Comparison of ENCODE assay signal across 14 mouse cellular contexts in the genomic region with DNA sequence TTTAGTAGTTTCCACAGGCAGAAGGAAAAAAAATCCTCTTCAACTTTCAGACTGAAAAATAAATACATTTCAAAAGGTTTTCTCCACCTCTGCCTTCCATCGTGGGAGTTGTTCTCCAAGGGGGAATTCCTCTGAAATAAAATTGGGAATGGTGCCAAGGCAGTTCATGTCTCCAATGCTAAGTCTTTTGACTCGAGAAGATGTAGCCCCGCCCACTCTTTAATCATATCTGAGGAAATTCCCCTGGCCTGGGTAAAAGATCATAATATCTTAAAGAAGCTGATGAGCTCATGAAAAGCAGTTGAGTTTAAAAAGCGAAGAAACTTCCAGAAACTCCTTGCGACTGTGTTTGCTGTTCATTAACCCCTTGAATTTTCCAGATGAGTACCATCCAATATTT.
DNase-seq lines count a peak whose midpoint lies in the region; ATAC-seq and TF ChIP-seq lines count a peak whose summit lies in the region.
"Had no signal": no experiment of that assay in that cellular context is flagged by ENCODE, and none has a peak within 500 bp of the region (broad histone marks: within the 10 kb centered on the region; RNA-seq: fewer than 3 reads in every experiment).

No protein-coding gene starts in this region.

- TF ChIP-seq CTCF in lung, postnatal 0 days (IDR thresholded peaks at IDR 0.05), result no peak

- H3K36me3 ChIP-seq in kidney, embryonic 14.5 days (ENCODE audit: control insufficient read depth, insufficient read depth, low read length), result no peaks in the 10 kb centered on the region
- H3K36me3 ChIP-seq in lung, postnatal 0 days (ENCODE audit: insufficient read depth, low read length), result no peaks in the 10 kb centered on the region
- H3K36me3 ChIP-seq: neural tube, embryonic 15.5 days had no signal

- no peaks in the 10 kb centered on the region for H3K9me3 ChIP-seq in kidney, embryonic 14.5 days (ENCODE audit: control insufficient read depth, low read length)
- H3K9me3 ChIP-seq in lung, postnatal 0 days (ENCODE audit: low read length), result no peaks in the 10 kb centered on the region
- H3K9me3 ChIP-seq: neural tube, embryonic 15.5 days had no signal

- H3K4me3 ChIP-seq in kidney, embryonic 14.5 days (ENCODE audit: low read length), result no peak overlapping the region
- H3K4me3 ChIP-seq in lung, postnatal 0 days (ENCODE audit: low read depth, low read length), result no peak overlapping the region
- H3K4me3 ChIP-seq: neural tube, embryonic 15.5 days had no signal

- WGBS in kidney, embryonic 14.5 days, result 49% methylated on average over 5 of the region's 5 CpGs
- 10% methylated on average over 5 of the region's 5 CpGs for WGBS in lung, postnatal 0 days

- H3K4me1 ChIP-seq in kidney, embryonic 14.5 days (ENCODE audit: control insufficient read depth, insufficient read depth, low read length), result 0 out of 2 replicates have a peak, but pooled peaks cover 7% of the 10 kb centered on the region
- H3K4me1 ChIP-seq in lung, postnatal 0 days (ENCODE audit: insufficient read depth, low read depth, low read length), result no peaks in the 10 kb centered on the region; the same call in 1 of the 2 replicates
- H3K4me1 ChIP-seq: neural tube, embryonic 15.5 days had no signal

- no peak; the same call in 1 of the 2 replicates for ATAC-seq in kidney, embryonic 14.5 days (ENCODE audit: low FRiP score, low TSS enrichment)
- no peak for ATAC-seq in lung, postnatal 0 days

- no peak overlapping the region for H3K9ac ChIP-seq in kidney, embryonic 14.5 days (ENCODE audit: low read depth, low read length)
- H3K9ac ChIP-seq in lung, postnatal 0 days (replicated peaks; ENCODE audit: low read depth), result no peak overlapping the region
- H3K9ac ChIP-seq: hindbrain, embryonic 14.5 days; neural tube, embryonic 15.5 days had no signal

- TF ChIP-seq EP300 in lung, postnatal 0 days (IDR thresholded peaks at IDR 0.05), result no peak

- no peak overlapping the region for H3K27ac ChIP-seq in kidney, embryonic 14.5 days (ENCODE audit: low read depth, low read length)
- H3K27ac ChIP-seq in lung, postnatal 0 days (ENCODE audit: low read length), result no peak overlapping the region
- H3K27ac ChIP-seq: hindbrain, embryonic 14.5 days; macrophage; neural tube, embryonic 15.5 days had no signal

- H3K27me3 ChIP-seq in kidney, embryonic 14.5 days (ENCODE audit: control insufficient read depth, insufficient read depth, low read length), result no peaks in the 10 kb centered on the region
- no peaks in the 10 kb centered on the region for H3K27me3 ChIP-seq in lung, postnatal 0 days (replicated peaks; ENCODE audit: insufficient read depth, low read length)
- H3K27me3 ChIP-seq: neural tube, embryonic 15.5 days had no signal

- H3K4me2 ChIP-seq in kidney, embryonic 14.5 days (replicated peaks; ENCODE audit: low read depth, low read length), result no peak overlapping the region
- no peak overlapping the region for H3K4me2 ChIP-seq in lung, postnatal 0 days (replicated peaks; ENCODE audit: low read depth, low read length)
- H3K4me2 ChIP-seq: hindbrain, embryonic 14.5 days; neural tube, embryonic 15.5 days had no signal

- DNase-seq in adrenal gland, adult 2 months, result peak; percentile 23
- no peak for DNase-seq in adrenal gland, postnatal 4 days (ENCODE audit: low spot score in 2 of 2)
- peak; percentile 48 for DNase-seq in kidney, adult 9 months
- DNase-seq in heart, adult 9 months (ENCODE audit: low spot score in 2 of 2), result peak; percentile 40 to 56
- peak; percentile 71 for DNase-seq in lung, postnatal 0 days (ENCODE audit: low spot score)
- DNase-seq in thymus, postnatal 0 days (ENCODE audit: low spot score), result no peak
- no peak for DNase-seq in gastrocnemius, postnatal 25 days
- DNase-seq: cerebellum, postnatal 10 days; left cerebral cortex, postnatal 4 days; right cerebral cortex, postnatal 14 days had no signal

Comparison
In these comparisons a context has a peak if more than half of its experiments do, and no peak if none do; other contexts are left out.
1. DNase-seq: peak in adrenal gland, adult 2 months (single experiment), kidney, adult 9 months (single experiment), heart, adult 9 months (2 of 2) and lung, postnatal 0 days (single experiment); none in adrenal gland, postnatal 4 days (0 of 2), thymus, postnatal 0 days (single experiment) and gastrocnemius, postnatal 25 days (single experiment).